Mouse (Mus musculus) layer of hippocampus, adult 9-11 months (tissue): Measurements from ENCODE around the gene Terb2.

Experiments used
- DNase-seq: peaks from one replicate; pipeline ENCODE4 v3.0.0; 2022

Gene Terb2

GRCm38 (mm10) chr2:122233759-122234557 lies 47.9 kb downstream of the Terb2 start:
- peak; percentile 15 for DNase-seq

GRCm38 (mm10) chr2:122234611-122235288 lies 48.7 kb downstream of the Terb2 start, which contains the start of gene Sord:
Sord (plus strand) TSS chr2:122234749.
- DNase-seq = peak; percentile 78

- DNase-seq = no peak
Measured at GRCm38 (mm10) chr2:122235425-122235824, 49.4 kb downstream of the Terb2 start.

- no peak for DNase-seq
Measured at GRCm38 (mm10) chr2:122236321-122236720, 50.2 kb downstream of the Terb2 start.

- DNase-seq = no peak
Measured at GRCm38 (mm10) chr2:122237891-122238470, 51.9 kb downstream of the Terb2 start.

GRCm38 (mm10) chr2:122240735-122241134 lies 54.7 kb downstream of the Terb2 start:
- DNase-seq = no peak

GRCm38 (mm10) chr2:122241226-122241625 lies 55.2 kb downstream of the Terb2 start:
- no peak for DNase-seq

GRCm38 (mm10) chr2:122241935-122242334 lies 55.9 kb downstream of the Terb2 start:
- DNase-seq = no peak

- DNase-seq = peak; percentile 79
Measured at GRCm38 (mm10) chr2:122243671-122244131, 57.6 kb downstream of the Terb2 start.

GRCm38 (mm10) chr2:122247786-122248185 lies 61.7 kb downstream of the Terb2 start:
- no peak for DNase-seq

- DNase-seq = no peak
Measured at GRCm38 (mm10) chr2:122255997-122256396, 69.9 kb downstream of the Terb2 start.
